Mouse (Mus musculus): ENCODE data around the gene Psmd6.

- no peak for TF ChIP-seq POLR2A (IDR thresholded peaks at IDR 0.05; ENCODE audit: extremely low read depth, insufficient read depth, low read length)
- TF ChIP-seq CTCF (IDR thresholded peaks at IDR 0.05; ENCODE audit: extremely low read depth, insufficient read depth, low read length), result no peak
These were observed 50.1 kb downstream of the Psmd6 start for GRCm38 (mm10) chr14:14070541-14071315.
